Mouse (Mus musculus) small intestine, adult 2 months (tissue): ENCODE measurements around the gene Krtap13.

Source experiments
- CTCF ChIP-seq: fragments of 200-500 bp; IDR thresholded peaks from 2 replicates; pipeline ENCODE4 v1.5.1; 2012; ENCODE audit warnings: low read depth, mild to moderate bottlenecking, control low read depth, inconsistent platforms, low read length, moderate library complexity, mixed read lengths; ENCODE audit not compliant: insufficient replicate concordance, insufficient read length; ENCODE audit errors: extremely low read depth
- POLR2A ChIP-seq: fragments of 200-500 bp; IDR thresholded peaks from 2 replicates; pipeline ENCODE4 v1.6.1; 2012; ENCODE audit warnings: low read depth, mild to moderate bottlenecking, control low read depth, inconsistent platforms, low read length, moderate library complexity

- TF ChIP-seq CTCF = no peak
- TF ChIP-seq POLR2A = no peak
Measured at GRCm38 (mm10) chr16:88728812-88729275, 22.6 kb downstream of the Krtap13 start, which contains the start of gene Krtap13-1.
